Mouse (Mus musculus) yolk sac, embryonic 10.5 days (tissue): ENCODE data around the gene Fbxl20.
"Not testable (repeated sequence)": the region's sequence is repeated elsewhere in the genome, so short reads cannot be mapped to it uniquely, and the experiment has no call there.

ENCODE experiments used
- DNase-seq: peaks from one replicate; pipeline ENCODE4 v3.0.0-alpha.2; 2017; ENCODE audit warnings: low spot score

Gene Fbxl20

DNA sequence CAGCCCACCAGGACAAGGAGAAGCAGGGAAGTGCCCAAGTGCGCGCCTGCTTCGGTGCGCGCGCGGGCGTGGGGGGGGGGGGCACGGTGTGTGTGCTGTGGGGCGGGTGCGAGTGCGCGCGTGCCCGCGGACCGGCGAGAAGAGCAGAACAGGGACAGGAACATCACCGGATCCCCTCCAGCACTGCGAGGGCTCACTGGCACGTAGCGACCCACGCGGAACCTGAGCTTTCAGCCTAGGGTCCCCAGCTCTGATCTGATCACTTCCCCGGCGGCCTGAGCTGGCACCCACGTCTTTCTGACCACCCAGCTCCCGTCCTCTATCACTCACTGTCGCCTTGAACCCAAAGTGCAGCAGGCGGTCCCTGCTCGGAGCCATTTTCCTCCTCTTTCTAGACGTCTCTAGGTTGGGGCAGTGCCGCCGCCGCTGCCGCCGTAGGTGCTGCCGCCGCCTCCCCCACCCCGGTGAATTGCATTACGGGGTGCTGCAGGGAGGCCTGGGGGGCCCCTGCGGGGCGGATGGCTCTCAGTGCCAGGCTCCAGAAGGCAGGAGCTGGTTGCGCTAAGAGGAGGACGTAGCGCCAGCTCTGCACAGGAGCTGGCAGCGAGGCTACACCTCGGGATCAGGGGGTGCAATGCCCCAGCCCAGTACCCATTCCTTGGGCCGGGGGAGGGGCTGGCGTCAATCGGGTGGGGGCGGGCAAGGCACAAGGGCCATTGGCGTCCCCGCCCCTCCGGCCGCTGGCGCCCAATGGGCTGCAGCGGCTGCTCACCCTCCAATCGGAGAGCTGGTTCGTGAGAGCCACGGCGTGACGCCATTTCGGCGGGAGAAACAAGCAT, at the start of gene Fbxl20:
Gene Fbxl20 (minus strand): TSS at position 618 of the 839 bp plus-strand sequence.
- DNase-seq = peak; percentile 92

DNA sequence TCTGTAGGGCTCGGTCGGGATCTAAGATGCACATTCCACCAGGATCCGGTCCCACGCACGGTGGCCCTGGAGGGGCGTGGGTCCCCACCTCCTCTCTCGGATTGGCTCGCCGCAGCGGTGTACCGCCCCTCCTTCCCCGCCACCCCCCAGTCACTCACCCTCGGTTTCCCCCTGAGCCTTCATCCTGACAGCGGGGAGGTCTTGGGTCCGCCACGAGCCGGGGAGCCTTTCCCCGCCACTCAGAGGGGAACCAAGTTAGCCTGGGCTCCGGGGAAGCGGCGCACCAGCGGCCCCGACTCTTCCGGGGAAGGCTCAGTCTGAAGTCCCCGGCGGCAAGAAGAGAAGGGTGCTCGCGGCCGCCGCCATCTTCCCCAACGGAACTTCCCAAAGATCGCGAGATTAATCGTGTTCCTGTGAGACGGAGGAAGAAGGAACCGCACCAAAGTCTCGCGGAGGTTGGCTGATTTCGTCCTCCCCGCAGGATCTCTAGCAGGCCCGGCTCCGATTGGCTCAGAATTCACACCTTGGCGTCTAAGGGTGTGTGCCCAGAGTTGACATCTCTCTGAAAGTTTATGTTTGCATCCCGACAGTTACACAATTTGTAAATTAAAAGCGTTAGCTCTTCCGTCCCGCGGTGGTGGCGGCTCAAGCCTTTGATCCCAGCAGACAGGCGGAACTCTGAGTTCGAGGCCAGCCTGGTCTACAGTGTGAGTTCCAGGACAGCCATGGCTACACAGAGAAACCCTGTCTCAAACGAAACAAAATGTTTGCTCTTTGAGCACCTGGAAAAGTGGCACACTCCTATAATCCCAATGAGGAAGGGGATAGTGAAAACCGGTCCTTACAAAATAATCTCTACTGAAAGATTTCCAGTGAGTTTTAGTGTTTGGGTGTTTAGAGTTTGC, 43.0 kb upstream of the Fbxl20 start, which contains the start of gene Med1:
Gene Med1 (minus strand): TSS at position 393 of the 905 bp plus-strand sequence.
- DNase-seq = peak; percentile 96

DNA sequence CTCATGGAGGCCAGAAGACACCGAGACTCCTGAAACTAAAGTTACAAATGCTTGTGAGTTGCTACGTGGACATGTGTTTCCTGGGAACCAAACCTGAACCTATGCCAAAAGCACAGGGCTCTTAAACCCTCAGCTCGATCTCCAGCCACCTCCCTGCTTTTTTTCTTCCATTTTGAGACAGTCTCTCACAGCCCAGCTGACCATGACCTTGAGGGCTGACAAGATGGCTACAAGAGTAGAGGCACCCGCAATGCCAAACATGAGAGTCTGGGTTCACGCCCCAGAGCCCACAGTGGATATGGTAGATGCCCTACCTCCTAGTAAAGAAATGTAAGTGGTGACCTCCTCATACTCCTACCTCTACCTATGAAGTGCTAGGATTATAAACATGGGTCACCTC, 40.6 kb upstream of the Fbxl20 start:
- DNase-seq = no peak

- DNase-seq = no peak
These were observed 37.6 kb upstream of the Fbxl20 start for GRCm38 (mm10) chr11:98187640-98188395.

- DNase-seq = not testable (repeated sequence)
These were observed 31.9 kb upstream of the Fbxl20 start for GRCm38 (mm10) chr11:98182149-98182548.

DNA sequence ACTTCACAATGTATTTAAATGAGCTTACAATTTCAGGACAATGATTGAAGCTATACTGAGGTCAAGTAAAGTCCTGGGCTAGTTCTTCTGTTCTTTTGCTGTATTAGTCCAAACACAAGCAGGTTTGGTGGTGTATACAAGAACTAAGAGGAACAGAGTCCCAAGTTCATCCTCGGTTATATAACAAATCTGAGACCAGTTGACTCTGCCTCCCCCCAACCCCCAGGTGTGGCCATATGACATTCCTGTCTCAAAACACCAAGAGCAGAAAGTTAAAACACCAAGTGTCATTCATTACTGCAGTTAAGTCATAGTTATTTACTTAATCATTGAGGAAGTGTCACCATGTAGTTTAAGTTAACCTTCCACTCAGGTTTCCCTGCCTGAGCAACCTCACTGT, 18.2 kb upstream of the Fbxl20 start:
- no peak for DNase-seq

- no peak for DNase-seq
These were observed 4.9 kb upstream of the Fbxl20 start for GRCm38 (mm10) chr11:98155094-98155493.

DNA sequence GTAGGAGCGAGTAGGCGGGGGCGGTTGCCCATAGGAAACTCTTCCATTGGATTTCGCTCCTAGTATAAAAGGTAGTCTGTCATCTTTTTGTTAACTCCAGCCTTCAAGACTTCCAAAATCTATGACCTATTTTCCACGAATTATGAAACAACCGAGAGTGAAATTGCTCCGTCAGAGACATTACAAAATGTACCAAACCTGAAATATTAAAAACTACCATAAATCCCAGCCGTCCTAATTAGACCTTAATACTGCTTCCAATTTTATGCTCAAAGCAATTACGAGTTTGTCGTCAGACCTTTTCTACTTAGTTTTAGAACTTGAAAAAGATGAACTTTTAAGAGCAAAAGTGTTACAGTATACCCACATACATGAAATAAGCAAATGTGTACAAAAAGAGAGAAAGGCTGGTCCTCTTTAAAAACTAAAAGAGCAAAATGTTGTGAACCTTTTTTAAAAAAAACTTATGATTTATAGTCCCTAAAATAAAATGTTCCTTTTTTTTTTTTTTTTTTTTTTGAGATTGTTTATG, 488 bp upstream of the Fbxl20 start:
- no peak for DNase-seq

DNA sequence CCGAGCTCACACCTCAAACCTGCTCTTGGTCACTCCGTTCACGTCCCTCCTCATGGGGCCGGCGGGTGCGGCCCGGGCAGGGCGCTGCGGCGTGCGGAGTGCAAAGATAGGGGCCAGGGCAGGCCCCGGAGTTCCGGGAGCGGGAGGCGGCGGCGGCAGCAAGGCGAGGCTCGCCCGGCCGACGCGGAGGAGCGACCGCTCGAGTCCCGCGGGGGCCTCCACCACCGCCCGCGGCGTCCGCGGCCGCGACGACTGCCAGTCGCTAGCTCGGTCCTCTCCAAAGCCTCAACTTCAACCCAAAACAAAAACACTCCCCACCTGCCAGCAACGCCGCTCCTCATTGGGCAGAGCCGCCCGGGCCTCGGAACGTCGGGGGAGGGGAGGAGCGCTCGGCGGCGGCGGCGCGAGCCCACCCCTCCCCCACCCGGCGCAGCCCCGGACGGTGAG, 876 bp downstream of the Fbxl20 start:
- DNase-seq = peak; percentile 94

DNA sequence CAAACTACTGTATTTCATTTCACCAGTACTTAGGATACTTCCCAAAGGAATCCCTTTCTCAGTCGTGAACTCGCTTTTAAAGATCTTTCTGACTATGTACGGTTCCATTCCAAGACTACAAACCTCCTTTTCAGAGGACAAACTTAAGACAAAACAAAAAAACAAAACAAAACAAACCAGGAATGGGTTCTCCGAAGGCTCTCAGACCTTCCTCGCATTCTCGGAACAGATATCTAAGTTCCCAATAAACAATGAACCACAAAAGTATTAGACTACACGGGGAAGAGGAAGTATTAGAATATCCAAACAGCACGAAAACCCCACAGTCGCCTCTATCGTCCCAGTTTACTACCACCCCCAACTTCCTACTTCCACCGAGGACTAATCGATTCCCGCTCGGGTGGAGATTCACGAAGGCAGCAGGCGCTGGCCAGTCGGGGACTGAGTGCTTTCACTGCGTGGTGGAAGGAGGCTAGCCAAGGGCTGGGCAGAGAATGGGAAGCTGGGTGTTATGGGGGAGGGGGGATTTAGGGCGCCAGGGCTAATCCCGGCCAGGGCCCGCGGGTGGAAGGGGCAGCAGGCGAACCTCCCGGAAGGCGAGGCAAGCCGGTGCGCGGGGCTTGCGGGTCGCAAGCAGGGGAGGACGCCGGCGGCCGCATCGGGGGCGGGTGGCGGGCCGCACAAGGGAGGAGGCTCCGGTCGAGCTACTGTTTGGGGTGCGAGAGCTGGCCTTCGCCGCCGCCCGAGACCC, 1.5 kb downstream of the Fbxl20 start:
- DNase-seq = peak; percentile 29

GRCm38 (mm10) chr11:98145856-98146255, 4.3 kb downstream of the Fbxl20 start:
- DNase-seq = no peak

- no peak for DNase-seq
These were observed 7.7 kb downstream of the Fbxl20 start for GRCm38 (mm10) chr11:98142545-98142944.

GRCm38 (mm10) chr11:98138894-98139293, 11.3 kb downstream of the Fbxl20 start:
- DNase-seq = no peak

DNA sequence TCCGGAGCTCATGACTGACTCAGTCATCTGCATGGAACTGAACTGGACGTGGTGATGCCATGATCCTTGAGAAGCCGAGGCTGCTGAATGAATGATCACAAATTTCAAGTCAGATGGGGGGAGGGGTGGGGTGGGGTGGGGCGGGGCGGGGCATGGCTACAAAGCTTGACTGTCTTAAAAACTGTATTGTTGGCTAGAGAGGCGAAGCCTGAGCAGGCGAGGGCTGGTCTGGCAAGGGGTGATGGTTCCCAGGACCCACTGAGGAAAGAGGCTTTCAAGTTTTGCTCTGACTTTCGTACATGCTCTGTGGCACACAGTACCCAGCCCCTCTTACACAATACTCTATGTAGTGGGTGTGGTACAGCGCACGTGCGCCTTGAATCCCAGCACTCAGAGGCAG, 12.4 kb downstream of the Fbxl20 start:
- no peak for DNase-seq

DNA sequence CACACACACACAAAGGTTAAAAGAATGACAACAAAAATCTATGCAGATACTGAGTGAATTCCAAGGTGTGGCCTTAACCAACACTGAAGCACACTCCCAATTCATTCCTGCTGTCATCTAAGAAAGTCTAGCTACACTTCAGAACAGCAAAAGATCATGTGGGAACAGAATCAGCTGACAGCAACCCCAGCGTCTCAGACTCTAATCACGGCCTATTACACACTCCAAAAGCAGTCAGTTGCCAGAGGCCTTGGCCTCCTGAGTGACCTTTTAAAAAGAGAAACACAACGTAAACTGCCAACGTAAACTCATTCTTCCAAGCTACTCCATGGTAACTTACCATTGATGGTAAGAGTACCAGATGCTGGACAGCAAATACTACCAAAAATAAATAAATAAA, 15.3 kb downstream of the Fbxl20 start:
- no peak for DNase-seq

DNA sequence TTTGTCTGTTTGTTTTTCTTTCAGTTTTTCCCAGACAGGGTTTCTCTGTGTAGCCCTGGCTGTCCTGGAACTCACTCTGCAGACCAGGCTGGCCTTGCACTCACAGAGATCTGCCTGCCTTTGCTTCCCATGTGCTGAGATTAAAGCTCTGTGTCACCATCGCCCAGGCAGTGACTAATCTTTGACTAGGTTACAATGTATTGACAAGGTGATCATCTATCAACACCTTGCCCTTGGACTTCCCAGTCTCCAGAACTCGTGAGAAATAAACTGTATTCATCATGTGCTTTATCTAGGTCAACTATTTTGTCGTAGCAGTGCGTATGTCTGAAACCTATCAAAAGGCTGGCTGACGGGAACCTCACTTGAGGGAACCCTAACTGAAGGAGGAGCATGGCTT, 26.8 kb downstream of the Fbxl20 start:
- no peak for DNase-seq

DNA sequence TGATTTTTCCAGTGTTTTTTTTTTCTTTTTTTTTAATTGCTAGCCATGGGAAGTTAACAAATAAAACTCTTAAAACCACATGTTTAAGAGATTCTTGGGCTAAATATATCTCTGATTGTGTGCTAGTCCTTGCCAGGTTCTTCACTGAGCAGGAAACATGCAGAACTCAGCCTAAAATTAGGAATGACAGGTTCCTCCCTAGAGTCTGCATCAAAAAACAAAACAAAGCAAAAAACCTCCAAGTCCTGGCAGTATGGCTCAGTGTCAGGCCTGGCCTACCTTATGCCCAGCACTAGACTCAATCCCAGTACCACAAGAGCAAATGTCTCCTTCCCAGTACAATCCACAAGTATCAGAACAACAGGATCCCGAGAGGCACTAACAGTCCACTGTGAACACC, 35.8 kb downstream of the Fbxl20 start:
- no peak for DNase-seq

DNA sequence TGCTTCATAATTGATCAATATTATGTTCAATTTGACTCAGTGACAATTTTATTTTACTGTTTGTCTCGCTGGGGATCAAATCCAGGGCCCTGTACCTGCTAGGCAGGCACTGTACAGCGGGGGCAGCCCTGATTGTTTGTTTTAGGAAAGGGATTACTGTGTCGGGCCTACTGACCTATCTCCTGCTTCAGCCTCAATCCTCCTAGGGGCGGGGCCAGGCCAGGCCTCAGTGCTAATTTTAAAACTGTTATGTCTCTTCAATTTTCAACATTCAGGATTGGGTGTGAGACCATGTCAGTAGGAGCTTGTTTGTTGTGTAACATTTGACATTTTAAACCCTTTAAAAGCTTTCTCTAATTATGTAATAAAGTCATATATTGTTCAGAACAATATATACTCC, 36.7 kb downstream of the Fbxl20 start:
- no peak for DNase-seq

DNA sequence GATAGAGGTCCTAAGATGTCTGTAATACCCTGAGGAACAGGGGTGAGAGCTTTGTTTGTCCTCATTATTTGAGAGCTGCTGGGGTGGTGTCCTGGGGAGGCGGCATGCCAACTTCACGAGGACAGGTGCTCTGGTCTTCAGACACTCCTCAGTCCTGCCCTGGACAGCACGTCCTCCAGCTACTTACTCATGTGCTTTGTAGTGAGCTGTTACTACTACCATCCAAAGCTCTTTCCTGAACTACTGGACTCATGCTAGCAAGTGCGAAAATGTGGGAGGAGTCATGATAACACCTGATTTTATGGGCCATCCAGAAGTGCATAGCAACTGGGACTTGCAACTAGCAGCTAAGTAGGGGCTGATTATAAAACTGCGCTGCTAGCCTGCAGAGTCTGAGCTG, 40.5 kb downstream of the Fbxl20 start:
- no peak for DNase-seq

- no peak for DNase-seq
These were observed 48.9 kb downstream of the Fbxl20 start for GRCm38 (mm10) chr11:98101332-98101731.

- no peak for DNase-seq
These were observed 59.6 kb downstream of the Fbxl20 start for GRCm38 (mm10) chr11:98090583-98090982.
